Mouse (Mus musculus) CH12.LX (cell line): ENCODE measurements around the gene Gpatch3.

Experiments
- CTCF ChIP-seq, 2 experiments: IDR thresholded peaks in 1 of 2; conservative IDR thresholded peaks in 1 of 2; 2 replicates each; pipeline ENCODE4 v1.5.1; 2011 to 2012; ENCODE audit warnings: low read depth in 2 of 2, low read length in 2 of 2, improper control_type of control experiment in 1 of 2, inconsistent platforms in 1 of 2, mild to moderate bottlenecking in 1 of 2, moderate library complexity in 1 of 2
- EP300 ChIP-seq: IDR thresholded peaks from 2 replicates; pipeline ENCODE4 v1.6.1; 2011; ENCODE audit warnings: low read length, improper control_type of control experiment
- HCFC1 ChIP-seq: IDR thresholded peaks from 2 replicates; pipeline ENCODE4 v1.6.1; 2012; ENCODE audit warnings: low read depth, mild to moderate bottlenecking, inconsistent platforms, low read length, improper control_type of control experiment
- IRF4 ChIP-seq: IDR thresholded peaks from 2 replicates; pipeline ENCODE4 v1.6.1; 2014; ENCODE audit warnings: low read depth, mild to moderate bottlenecking, inconsistent platforms, low read length, improper control_type of control experiment
- MAX ChIP-seq: IDR thresholded peaks from 2 replicates; pipeline ENCODE4 v1.6.1; 2011; ENCODE audit warnings: low read length, improper control_type of control experiment
- PAX5 ChIP-seq: IDR thresholded peaks from 2 replicates; pipeline ENCODE4 v1.6.1; 2012; ENCODE audit warnings: low read length, inconsistent platforms, mixed read lengths
- POLR2A ChIP-seq: IDR thresholded peaks from 2 replicates; pipeline ENCODE4 v1.6.1; 2011; ENCODE audit warnings: low read depth, mild to moderate bottlenecking, improper control_type of control experiment, low read length
- TCF12 ChIP-seq: IDR thresholded peaks from 2 replicates; pipeline ENCODE4 v1.6.1; 2014; ENCODE audit warnings: low read depth, mild to moderate bottlenecking, inconsistent platforms, low read length, improper control_type of control experiment
- UBTF ChIP-seq: IDR thresholded peaks from 2 replicates; pipeline ENCODE4 v1.6.1; 2012; ENCODE audit warnings: low read depth, mild to moderate bottlenecking, inconsistent platforms, low read length, improper control_type of control experiment, moderate library complexity
- ZC3H11A ChIP-seq: IDR thresholded peaks from 2 replicates; pipeline ENCODE4 v1.6.1; 2012; ENCODE audit warnings: low read depth, mild to moderate bottlenecking, inconsistent platforms, low read length, improper control_type of control experiment
- ZKSCAN1 ChIP-seq: IDR thresholded peaks from 2 replicates; pipeline ENCODE4 v1.6.1; 2012; ENCODE audit warnings: low read depth, inconsistent platforms, low read length, improper control_type of control experiment, borderline replicate concordance
- ZNF384 ChIP-seq: IDR thresholded peaks from 2 replicates; pipeline ENCODE4 v1.6.1; 2012; ENCODE audit warnings: low read depth, low read length, improper control_type of control experiment, inconsistent platforms

DNA sequence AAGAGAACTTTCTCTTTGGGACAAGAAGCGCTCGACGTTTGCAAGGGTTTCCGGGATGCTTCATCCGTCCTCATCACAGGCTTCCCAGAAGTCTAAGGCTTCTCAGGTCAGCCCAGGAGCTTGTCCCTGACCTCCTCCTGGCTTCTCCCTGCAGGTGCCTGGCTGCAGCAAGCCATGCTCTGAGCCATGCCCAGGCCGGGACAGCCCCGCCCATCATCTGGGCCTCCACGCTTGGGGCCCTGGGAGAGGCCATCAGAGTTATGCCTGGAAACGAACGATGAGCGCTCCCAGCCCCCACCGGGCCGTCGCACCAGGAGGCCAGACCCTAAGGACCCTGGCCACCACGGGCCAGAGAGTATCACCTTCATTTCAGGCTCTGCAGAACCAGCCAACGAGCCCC lies 46.8 kb upstream of the Gpatch3 start:
- TF ChIP-seq ZC3H11A, result no peak
- TF ChIP-seq EP300, result no peak
- TF ChIP-seq IRF4, result no peak
- TF ChIP-seq ZNF384, result no peak
- TF ChIP-seq HCFC1, result no peak
- no peak for TF ChIP-seq POLR2A
- TF ChIP-seq CTCF (conservative IDR thresholded peaks at IDR 0.05 in 1 of 2, IDR thresholded peaks at IDR 0.05 in 1 of 2; ENCODE audit: low read depth in 2 of 2, low read length in 2 of 2), result no peak
- no peak for TF ChIP-seq TCF12
- no peak for TF ChIP-seq ZKSCAN1
- TF ChIP-seq UBTF, result no peak
- no peak for TF ChIP-seq MAX
- no peak for TF ChIP-seq PAX5
